Mouse (Mus musculus): ENCODE results near the gene Hpcal1. TPM values are rescaled to one million over a fixed set of nuclear protein-coding genes. Genes with fewer than 3 reads are reported as not detected.

The Hpcal1 gene
- polyA plus RNA-seq, 1 experiment from 2014 or later, result 20.7 TPM

GRCm38 (mm10) chr12:17745431-17745830 is 54.8 kb downstream of the Hpcal1 start:
- 67% methylated on average over 7 of the region's 7 CpGs for WGBS
- Histone ChIP-seq H3K4me1 (replicated peaks) (peaks cover 74% of the 10 kb centered on the region), H3K9me3 (replicated peaks) (no peaks in the 10 kb centered on the region)

DNA sequence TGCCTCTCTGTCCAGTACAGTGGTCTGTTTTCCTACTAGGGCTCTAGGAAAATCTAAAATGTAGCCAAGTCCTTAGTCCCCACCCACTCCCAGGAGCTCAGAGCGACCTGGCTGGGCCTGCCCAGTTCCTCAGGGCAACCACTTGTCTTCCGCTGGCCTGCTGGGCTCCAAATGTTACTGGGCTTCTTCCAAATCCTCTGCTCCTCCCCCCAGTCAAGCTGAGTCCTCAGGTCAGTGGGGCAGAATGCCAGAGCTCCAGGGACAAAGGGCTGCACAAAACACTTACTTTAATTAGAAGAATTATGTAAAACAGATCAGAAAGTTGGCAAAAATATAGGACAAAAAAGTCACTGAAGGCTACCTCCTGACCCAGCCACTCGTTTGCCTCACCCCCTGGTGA is 56.1 kb downstream of the Hpcal1 start:
- Histone ChIP-seq H3K4me1 (replicated peaks) (peaks cover 75% of the 10 kb centered on the region), H3K9ac (no peak overlapping the region), H3K27me3 (peaks cover 4% of the 10 kb centered on the region), H3K4me3 (no peak overlapping the region), H3K27ac (peak overlapping the region; percentile 17), H3K4me2 (no peak overlapping the region), H3K36me3 (no peaks in the 10 kb centered on the region), H3K9me3 (replicated peaks) (no peaks in the 10 kb centered on the region)
- WGBS, result 21% methylated on average over 3 of the region's 3 CpGs
- ATAC-seq (replicated peaks; ENCODE audit: insufficient number of reproducible peaks, insufficient read depth, low FRiP score, low read depth), result peak; percentile 44

More at GRCm38 (mm10) chr12:17745431-17745830, 54.8 kb downstream of the Hpcal1 start:
- no peak overlapping the region for H3K27ac ChIP-seq
- no peak overlapping the region for H3K4me3 ChIP-seq
- H3K27me3 ChIP-seq, result peaks cover 4% of the 10 kb centered on the region
- no peak overlapping the region for H3K4me2 ChIP-seq
- H3K9ac ChIP-seq, result no peak overlapping the region
- no peak for ATAC-seq (replicated peaks; ENCODE audit: insufficient number of reproducible peaks, insufficient read depth, low FRiP score, low read depth)
- no peaks in the 10 kb centered on the region for H3K36me3 ChIP-seq

DNA sequence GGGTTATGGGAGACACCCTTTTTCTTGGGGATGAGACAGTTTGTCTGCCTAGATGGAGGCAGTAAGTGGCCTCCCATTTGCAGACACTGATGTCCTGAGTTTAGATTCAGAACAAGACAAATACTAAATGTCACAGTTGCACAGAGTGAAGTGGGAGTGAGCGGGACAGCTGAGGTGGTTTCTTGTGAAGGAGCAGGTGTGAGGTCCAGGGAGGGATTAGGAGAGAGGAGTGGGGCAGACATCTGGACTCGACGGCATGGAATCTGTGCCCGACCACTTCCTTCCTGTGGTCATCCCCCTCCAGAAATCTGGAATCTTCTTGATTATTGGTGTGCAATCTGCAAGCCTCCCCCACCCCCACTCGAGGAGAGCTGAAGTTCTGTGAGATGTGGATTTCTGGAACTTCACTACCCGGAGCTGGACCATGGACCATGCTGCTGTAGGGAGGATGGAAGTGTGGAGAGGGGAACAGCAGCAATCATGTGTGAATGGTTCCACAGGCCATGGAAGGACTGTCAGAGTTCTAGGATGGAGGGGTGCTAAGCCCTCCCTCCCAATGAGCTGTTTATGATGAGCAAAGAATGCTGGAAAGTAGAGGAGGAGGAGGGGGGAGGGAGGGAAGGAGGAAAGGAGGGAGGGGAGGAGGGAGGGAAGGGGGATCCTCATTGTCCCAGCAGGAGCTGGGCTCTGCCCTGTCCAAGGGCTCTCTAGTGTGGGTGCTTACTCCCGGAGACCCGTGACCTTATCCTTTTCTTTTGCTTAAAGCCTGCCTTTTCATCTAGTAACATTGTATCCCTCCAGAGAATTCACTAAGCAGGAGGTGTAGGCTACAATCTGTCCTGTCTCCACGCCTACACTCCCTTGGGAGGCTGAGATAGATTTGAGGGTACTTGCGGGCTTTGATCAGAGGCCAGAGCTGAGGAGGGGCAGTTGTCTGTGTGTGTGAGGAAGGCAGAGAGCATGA is 56.8 kb downstream of the Hpcal1 start:
- peak overlapping the region; percentile 17 for H3K27ac ChIP-seq
- peaks cover 5% of the 10 kb centered on the region for H3K27me3 ChIP-seq
- 45% methylated on average over 10 of the region's 10 CpGs for WGBS
- H3K4me1 ChIP-seq (replicated peaks), result peaks cover 67% of the 10 kb centered on the region
- no peaks in the 10 kb centered on the region for H3K36me3 ChIP-seq
- no peak overlapping the region for H3K9ac ChIP-seq
- H3K9me3 ChIP-seq (replicated peaks), result no peaks in the 10 kb centered on the region
- H3K4me2 ChIP-seq, result no peak overlapping the region
- H3K4me3 ChIP-seq, result no peak overlapping the region
- no peak for ATAC-seq (replicated peaks; ENCODE audit: insufficient number of reproducible peaks, insufficient read depth, low FRiP score, low read depth)

DNA sequence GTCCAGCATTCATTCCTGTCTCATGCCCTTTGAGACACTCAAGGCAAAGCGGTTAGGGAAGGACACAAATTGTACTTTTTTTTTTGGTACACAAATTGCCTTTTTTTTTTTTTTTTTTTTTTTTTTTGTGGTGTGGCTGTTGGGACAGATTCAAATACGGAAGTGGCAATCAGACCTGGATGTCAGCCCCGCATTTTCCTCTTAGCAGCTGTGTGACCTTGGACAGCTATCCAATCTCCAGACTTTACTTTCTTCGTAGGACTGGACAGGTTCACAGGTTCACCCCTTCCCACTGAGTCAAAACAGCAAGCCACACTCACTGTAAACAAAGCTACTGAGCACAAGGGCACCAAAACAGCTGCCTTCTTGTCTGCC is 57.5 kb downstream of the Hpcal1 start:
- WGBS, result 42% methylated on average over 4 of the region's 4 CpGs
- Histone ChIP-seq H3K9ac (no peak overlapping the region), H3K4me3 (no peak overlapping the region), H3K36me3 (no peaks in the 10 kb centered on the region), H3K27me3 (peaks cover 9% of the 10 kb centered on the region), H3K4me1 (replicated peaks) (peaks cover 61% of the 10 kb centered on the region), H3K27ac (0 out of 2 replicates have a peak overlapping the region, but pooled peaks have one; percentile 12), H3K4me2 (no peak overlapping the region), H3K9me3 (replicated peaks) (no peaks in the 10 kb centered on the region)
- ATAC-seq (replicated peaks; ENCODE audit: insufficient number of reproducible peaks, insufficient read depth, low FRiP score, low read depth), result no peak

DNA sequence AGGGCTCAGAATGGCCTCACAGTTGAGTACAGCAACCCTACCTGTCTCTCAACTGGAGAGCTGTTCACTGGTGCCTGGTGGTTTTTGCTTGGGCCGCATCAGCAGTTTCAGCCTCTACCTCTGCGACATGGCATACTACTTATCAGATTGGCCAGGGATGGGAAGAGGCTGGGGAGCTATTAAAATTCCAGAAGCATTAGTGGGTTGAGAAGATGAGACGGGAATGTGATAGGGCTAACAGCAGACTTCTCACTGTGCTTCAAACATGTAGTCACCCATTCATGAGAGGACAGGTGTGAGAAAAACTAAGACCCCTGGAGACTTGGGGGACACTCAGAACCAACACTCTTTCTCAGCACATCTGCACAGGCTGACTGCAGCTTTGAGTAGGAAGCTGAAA is 59.1 kb downstream of the Hpcal1 start:
- Histone ChIP-seq H3K4me2 (no peak overlapping the region), H3K9me3 (replicated peaks) (no peaks in the 10 kb centered on the region), H3K27ac (peak overlapping the region; percentile 56; the same call in 1 of the 2 replicates), H3K4me1 (replicated peaks) (peaks cover 55% of the 10 kb centered on the region), H3K36me3 (no peaks in the 10 kb centered on the region), H3K4me3 (no peak overlapping the region), H3K9ac (peak overlapping the region; percentile 3; the same call in 1 of the 2 replicates), H3K27me3 (peaks cover 9% of the 10 kb centered on the region)
- no peak for ATAC-seq (replicated peaks; ENCODE audit: insufficient number of reproducible peaks, insufficient read depth, low FRiP score, low read depth)
- WGBS, result 27% methylated on average over 3 of the region's 3 CpGs

GRCm38 (mm10) chr12:17750500-17750899 is 59.8 kb downstream of the Hpcal1 start:
- 32% methylated on average over 4 of the region's 4 CpGs for WGBS
- H3K27ac ChIP-seq, result peak overlapping the region; percentile 56

GRCm38 (mm10) chr12:17752828-17753227 is 62.2 kb downstream of the Hpcal1 start:
- Histone ChIP-seq H3K4me1 (replicated peaks) (peaks cover 25% of the 10 kb centered on the region), H3K27me3 (0 out of 2 replicates have a peak, but pooled peaks cover 6% of the 10 kb centered on the region), H3K9me3 (replicated peaks) (no peaks in the 10 kb centered on the region), H3K9ac (no peak overlapping the region), H3K4me3 (no peak overlapping the region), H3K27ac (no peak overlapping the region), H3K36me3 (no peaks in the 10 kb centered on the region), H3K4me2 (no peak overlapping the region)
- WGBS, result 64% methylated on average over 5 of the region's 5 CpGs
- ATAC-seq (replicated peaks; ENCODE audit: insufficient number of reproducible peaks, insufficient read depth, low FRiP score, low read depth), result no peak

More at GRCm38 (mm10) chr12:17750500-17750899, 59.8 kb downstream of the Hpcal1 start:
- H3K4me2 ChIP-seq, result no peak overlapping the region
- peaks cover 49% of the 10 kb centered on the region for H3K4me1 ChIP-seq (replicated peaks)
- H3K4me3 ChIP-seq, result no peak overlapping the region
- ATAC-seq (replicated peaks; ENCODE audit: insufficient number of reproducible peaks, insufficient read depth, low FRiP score, low read depth), result peak; percentile 29; the same call in 1 of the 2 replicates
- H3K9me3 ChIP-seq (replicated peaks), result no peaks in the 10 kb centered on the region
- H3K27me3 ChIP-seq, result peaks cover 6% of the 10 kb centered on the region
- peak overlapping the region; percentile 3; the same call in 1 of the 2 replicates for H3K9ac ChIP-seq
- no peaks in the 10 kb centered on the region for H3K36me3 ChIP-seq

DNA sequence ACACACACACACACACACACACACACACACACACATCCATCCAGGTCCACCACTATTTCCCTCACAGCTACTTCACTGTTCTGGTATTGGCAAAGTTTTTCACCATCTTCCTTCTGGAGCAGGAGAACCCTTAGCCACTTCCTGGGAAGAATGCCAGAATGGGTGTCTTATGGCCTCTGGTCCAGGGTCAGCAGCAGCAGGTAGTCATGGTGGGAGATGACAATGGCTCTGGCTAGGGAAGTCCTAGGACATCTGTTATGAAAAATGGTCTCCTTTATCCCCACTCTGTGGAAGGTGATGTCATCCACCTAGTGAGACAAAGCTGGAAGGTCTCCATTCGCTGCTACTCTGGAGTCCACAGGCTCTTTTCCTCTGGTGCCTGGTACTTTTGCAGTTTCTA is 64.1 kb downstream of the Hpcal1 start:
- Histone ChIP-seq H3K4me3 (no peak overlapping the region), H3K9ac (no peak overlapping the region), H3K4me1 (replicated peaks) (peaks cover 11% of the 10 kb centered on the region), H3K36me3 (no peaks in the 10 kb centered on the region), H3K4me2 (no peak overlapping the region), H3K27me3 (0 out of 2 replicates have a peak, but pooled peaks cover 6% of the 10 kb centered on the region), H3K27ac (no peak overlapping the region), H3K9me3 (replicated peaks) (no peaks in the 10 kb centered on the region)
- no peak for ATAC-seq (replicated peaks; ENCODE audit: insufficient number of reproducible peaks, insufficient read depth, low FRiP score, low read depth)
- WGBS, result 65% methylated on average over 1 of the region's 1 CpGs

- Histone ChIP-seq H3K4me3 (no peak overlapping the region), H3K4me1 (replicated peaks) (no peaks in the 10 kb centered on the region), H3K4me2 (no peak overlapping the region), H3K9ac (no peak overlapping the region), H3K27ac (no peak overlapping the region), H3K36me3 (no peaks in the 10 kb centered on the region), H3K9me3 (replicated peaks) (no peaks in the 10 kb centered on the region), H3K27me3 (0 out of 2 replicates have a peak, but pooled peaks cover 6% of the 10 kb centered on the region)
- ATAC-seq (replicated peaks; ENCODE audit: insufficient number of reproducible peaks, insufficient read depth, low FRiP score, low read depth), result no peak
- WGBS, result 87% methylated on average over 4 of the region's 4 CpGs
These were observed 66.2 kb downstream of the Hpcal1 start for GRCm38 (mm10) chr12:17756891-17757290.

DNA sequence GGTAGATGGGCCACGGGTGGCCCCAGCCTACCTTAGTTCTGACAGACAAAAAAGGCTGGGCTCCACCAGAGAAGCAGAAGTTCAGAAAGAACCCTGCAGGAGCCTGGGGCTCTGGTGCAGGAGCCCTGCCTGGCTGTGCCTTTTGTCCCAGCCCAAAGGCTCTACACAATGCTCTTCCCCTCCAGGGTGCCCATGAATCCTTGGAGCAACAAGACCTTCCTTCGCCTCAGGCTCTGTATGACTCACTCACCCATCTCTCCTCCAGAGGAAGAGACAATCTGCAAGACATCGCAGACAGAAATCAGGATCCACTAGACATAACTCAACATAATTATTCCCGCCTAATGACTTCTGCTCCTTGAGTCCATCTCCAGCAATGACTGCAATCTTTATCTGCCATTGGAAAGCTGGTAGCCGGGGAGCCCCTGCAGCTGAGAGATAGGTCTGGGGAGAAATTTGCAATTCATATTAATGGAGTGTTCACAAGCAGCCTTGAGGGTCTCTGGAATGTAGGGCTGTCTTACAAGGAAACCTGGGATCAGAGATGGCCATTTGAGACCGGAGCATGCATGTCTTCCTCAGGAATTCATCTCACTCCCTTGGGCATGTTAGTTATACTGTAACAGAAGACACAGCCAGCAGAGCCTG is 71.8 kb downstream of the Hpcal1 start:
- H3K4me1 ChIP-seq (replicated peaks), result 0 out of 2 replicates have a peak, but pooled peaks cover 6% of the 10 kb centered on the region
- no peaks in the 10 kb centered on the region for H3K9me3 ChIP-seq (replicated peaks)
- no peak overlapping the region for H3K27ac ChIP-seq
- no peak for ATAC-seq (replicated peaks; ENCODE audit: insufficient number of reproducible peaks, insufficient read depth, low FRiP score, low read depth)
- no peak overlapping the region for H3K4me3 ChIP-seq
- no peaks in the 10 kb centered on the region for H3K27me3 ChIP-seq
- WGBS, result 64% methylated on average over 6 of the region's 6 CpGs
- no peak overlapping the region for H3K4me2 ChIP-seq
- H3K9ac ChIP-seq, result no peak overlapping the region
- no peaks in the 10 kb centered on the region for H3K36me3 ChIP-seq

DNA sequence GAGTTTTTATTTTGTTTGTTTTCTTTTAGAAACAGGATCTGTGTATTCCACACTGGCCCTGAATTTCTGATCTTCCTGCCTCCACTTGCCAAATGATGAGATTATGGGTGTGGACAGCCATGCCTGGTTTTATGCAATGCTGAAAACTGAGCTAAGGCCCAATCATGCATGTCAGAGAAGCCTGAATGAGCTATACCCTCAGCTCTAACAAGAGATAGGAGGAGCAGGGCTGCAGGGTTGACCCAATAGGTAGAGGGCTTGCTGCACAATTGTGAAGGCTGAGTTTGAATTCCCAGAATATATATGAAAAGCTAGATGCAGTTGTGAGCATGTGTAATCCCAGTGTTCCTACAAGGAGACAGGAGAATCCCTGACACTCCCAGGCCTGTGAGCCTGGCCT is 72.4 kb downstream of the Hpcal1 start:
- no peak overlapping the region for H3K27ac ChIP-seq
- H3K9ac ChIP-seq, result no peak overlapping the region
- H3K27me3 ChIP-seq, result no peaks in the 10 kb centered on the region
- H3K4me1 ChIP-seq (replicated peaks), result 0 out of 2 replicates have a peak, but pooled peaks cover 6% of the 10 kb centered on the region
- H3K36me3 ChIP-seq, result no peaks in the 10 kb centered on the region
- H3K4me2 ChIP-seq, result no peak overlapping the region
- no peak for ATAC-seq (replicated peaks; ENCODE audit: insufficient number of reproducible peaks, insufficient read depth, low FRiP score, low read depth)
- no peak overlapping the region for H3K4me3 ChIP-seq
- no peaks in the 10 kb centered on the region for H3K9me3 ChIP-seq (replicated peaks)
